Mouse (Mus musculus) regulatory T cell (primary cell): ENCODE results near the gene C2cd4d.

ENCODE experiments used
- in situ Hi-C: fragments of 300-600 bp; cut with MboI, MseI; formaldehyde crosslinking; loops from one replicate; pipeline ENCODE4 v1.15.1; 2025; ENCODE audit warnings: high pct_unique_total_duplicates

The C2cd4d gene

GRCm38 (mm10) chr3:94375861-94376260, 13.6 kb downstream of the C2cd4d start:
- in situ Hi-C loops: loop anchor here (5.0 to 25.0 kb wide), 2 partner anchors 66 to 1911 kb away; partner anchors contain the start of genes Fcgr1, Mrpl9 and Oaz3

- in situ Hi-C loops: loop anchor here (5.0 to 25.0 kb wide), 2 partner anchors 65 to 1910 kb away; partner anchors contain the start of genes Fcgr1, Mrpl9 and Oaz3
Measured at GRCm38 (mm10) chr3:94377028-94377923, 15.0 kb downstream of the C2cd4d start.

GRCm38 (mm10) chr3:94379831-94380510, 17.7 kb downstream of the C2cd4d start:
- in situ Hi-C loops: loop anchor here (5.0 to 25.0 kb wide), 2 partner anchors 62 to 1907 kb away; partner anchors contain the start of genes Fcgr1, Mrpl9 and Oaz3

DNA sequence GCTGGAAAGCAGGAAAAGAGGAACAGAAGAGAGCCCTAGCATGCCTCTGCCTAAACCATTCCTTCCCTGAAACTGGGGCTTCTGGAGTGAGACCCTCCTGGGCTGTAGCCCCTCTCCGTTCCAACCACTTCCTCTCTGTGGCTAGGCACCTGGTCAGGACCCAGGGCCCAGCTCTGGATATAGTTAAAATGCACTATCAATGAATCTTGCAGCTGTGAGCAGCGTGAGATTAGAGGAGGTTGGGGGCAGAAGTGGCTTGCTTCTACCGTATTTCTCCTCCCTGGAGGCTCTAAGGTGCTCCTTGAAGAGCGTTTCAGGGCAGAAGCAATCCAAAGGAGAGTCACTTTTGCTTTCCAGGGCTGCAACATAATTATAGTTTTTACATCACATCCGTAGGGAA, 20.1 kb downstream of the C2cd4d start:
- in situ Hi-C loops: loop anchor here (25.0 kb wide), 1 partner anchor 1905 kb away; the partner anchor contains the start of gene Fcgr1

- in situ Hi-C loops: loop anchor here (25.0 kb wide), 1 partner anchor 1904 kb away; the partner anchor contains the start of gene Fcgr1
Measured at GRCm38 (mm10) chr3:94383476-94383875, 21.2 kb downstream of the C2cd4d start.

DNA sequence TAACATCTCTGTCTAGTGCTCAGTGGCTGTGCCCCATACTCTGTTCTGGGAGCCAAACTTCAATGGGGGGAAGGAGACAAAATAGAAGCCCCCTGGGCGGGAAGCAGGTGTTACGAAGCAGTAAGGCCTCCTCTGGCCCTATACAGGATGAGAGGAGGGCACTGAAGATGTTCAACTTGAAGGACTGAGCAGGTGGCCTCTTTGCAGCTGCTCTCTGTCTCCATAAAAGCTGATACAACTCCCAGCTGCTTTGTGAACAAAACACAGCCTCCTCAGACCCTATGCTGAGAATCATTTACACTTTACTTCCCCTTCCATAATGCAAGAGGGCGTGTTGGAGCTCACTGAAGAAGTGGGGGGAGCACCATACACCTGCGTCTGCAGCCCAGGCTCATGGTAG, 24.4 kb downstream of the C2cd4d start:
- in situ Hi-C loops: loop anchor here (25.0 kb wide), 1 partner anchor 1901 kb away; the partner anchor contains the start of gene Fcgr1

DNA sequence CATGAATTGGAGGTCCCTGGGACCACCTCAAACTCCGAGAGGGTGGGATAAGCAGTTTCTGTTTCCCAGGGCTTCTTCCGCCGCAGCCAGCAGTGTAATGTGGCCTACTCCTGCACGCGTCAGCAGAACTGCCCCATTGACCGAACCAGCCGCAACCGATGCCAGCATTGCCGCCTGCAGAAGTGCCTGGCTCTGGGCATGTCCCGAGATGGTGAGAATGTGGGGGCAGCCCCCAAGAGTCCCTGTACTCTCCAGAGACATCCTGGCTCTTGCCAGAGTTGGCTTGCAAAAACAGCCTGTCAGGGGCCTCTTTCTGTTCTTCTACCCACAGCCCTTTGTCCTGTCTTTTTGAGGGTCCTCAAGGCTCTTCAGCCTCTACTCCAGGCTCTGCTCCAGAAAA, 25.2 kb downstream of the C2cd4d start:
- in situ Hi-C loops: loop anchor here (25.0 kb wide), 1 partner anchor 1900 kb away; the partner anchor contains the start of gene Fcgr1

DNA sequence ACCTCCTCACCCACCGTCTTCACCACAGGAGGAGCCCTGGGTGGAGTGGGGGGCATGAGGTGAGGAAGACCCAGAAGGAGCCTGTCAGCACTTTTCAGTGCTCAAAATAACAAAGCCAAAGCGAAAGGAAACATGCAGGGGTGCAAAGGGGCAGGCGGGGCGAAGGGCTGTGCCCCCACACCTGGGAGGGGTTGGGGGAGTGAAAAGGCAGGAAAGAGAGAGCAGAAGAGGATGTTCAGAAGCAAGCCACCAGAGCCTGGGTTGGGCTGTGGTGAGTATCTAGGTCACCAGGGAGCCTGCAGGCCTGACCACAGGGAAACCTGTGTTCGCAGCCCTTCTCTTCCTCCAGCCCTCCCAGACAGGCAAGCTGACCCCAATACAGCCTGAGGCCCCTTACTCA, 25.8 kb downstream of the C2cd4d start:
- in situ Hi-C loops: loop anchor here (25.0 kb wide), 1 partner anchor 1899 kb away; the partner anchor contains the start of gene Fcgr1

DNA sequence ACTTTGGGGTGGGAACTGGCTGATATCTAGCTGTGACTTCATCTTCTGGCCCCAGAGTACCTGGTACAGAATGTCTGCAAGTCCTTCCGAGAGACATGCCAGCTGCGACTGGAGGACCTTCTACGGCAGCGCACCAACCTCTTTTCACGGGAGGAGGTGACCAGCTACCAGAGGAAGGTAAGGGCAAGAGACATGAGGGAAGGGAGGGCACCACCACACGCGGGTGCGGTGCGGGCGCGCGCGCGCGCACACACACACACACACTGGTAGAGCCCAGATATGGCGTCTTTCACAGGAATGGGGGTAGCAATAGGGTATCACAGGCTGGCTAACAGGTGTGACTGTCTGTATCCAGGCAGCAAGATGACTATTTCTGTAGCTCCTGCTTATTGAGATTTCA, 27.2 kb downstream of the C2cd4d start:
- in situ Hi-C loops: loop anchor here (25.0 kb wide), 1 partner anchor 1898 kb away; the partner anchor contains the start of gene Fcgr1

GRCm38 (mm10) chr3:94391001-94391400, 28.8 kb downstream of the C2cd4d start:
- in situ Hi-C loops: loop anchor here (25.0 kb wide), 1 partner anchor 1896 kb away; the partner anchor contains the start of gene Fcgr1

DNA sequence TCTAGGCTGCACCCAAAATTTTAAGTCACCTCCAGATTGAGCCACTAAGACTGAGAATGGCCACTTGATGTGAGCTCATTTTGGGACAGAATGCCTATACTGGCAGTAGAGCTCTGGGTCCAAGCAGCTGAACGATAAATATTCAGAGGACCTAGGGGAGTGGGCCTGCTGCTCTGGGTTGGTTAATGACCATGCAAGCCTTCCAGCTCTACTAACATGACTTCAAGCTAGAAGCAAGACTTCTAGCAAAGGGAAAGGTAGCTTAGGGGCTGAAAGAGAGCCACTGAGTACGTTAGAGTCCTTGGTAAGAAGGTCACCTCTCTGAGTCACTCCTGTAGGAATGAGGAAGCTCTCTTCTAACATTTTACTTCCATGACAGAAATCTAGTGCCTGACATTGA, 29.9 kb downstream of the C2cd4d start:
- in situ Hi-C loops: loop anchor here (25.0 kb wide), 1 partner anchor 1895 kb away; the partner anchor contains the start of gene Fcgr1

DNA sequence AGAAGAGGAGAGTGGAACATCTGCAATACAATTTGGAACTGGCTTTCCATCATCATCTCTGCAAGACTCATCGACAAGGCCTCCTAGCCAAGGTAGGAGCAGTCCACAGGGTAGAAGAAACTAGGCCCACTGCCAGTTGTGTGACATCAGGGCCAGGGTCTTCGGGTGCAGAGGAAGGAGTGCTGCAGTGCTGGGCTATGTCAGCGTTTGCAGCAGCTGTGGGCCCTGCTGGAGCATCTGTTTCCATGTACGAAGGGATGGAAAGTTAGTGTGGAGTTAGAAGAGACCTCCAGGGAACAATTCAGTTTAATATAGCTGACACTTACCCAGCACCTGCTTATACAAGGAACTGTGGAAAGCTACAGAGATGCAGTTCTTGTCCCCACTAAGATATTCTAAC, 30.8 kb downstream of the C2cd4d start:
- in situ Hi-C loops: loop anchor here (25.0 kb wide), 1 partner anchor 1894 kb away; the partner anchor contains the start of gene Fcgr1

DNA sequence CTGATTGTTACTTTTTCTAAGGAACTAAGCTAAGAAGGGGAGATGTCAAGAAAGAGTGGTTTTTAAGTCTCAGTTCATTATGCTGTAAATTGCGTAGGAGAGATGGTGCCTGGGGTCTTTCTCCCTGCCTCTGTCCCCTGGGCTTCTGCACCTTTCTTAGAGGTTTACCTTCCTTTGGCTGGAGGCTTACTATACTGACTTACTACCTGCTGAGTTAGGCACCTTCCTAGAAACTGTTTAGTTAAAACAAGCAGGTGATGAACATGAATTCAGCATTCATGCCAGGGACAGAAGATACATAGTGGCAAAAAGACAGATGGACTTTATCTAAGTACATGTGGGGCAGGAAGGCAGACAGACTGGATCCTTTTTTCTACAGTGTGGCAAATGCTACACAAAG, 34.1 kb downstream of the C2cd4d start:
- in situ Hi-C loops: loop anchor here (25.0 kb wide), 1 partner anchor 1891 kb away; the partner anchor contains the start of gene Fcgr1

- in situ Hi-C loops: loop anchor here (25.0 kb wide), 1 partner anchor 1890 kb away; the partner anchor contains the start of gene Fcgr1
Measured at GRCm38 (mm10) chr3:94396851-94397250, 34.6 kb downstream of the C2cd4d start.

- in situ Hi-C loops: loop anchor here (25.0 kb wide), 1 partner anchor 1889 kb away; the partner anchor contains the start of gene Fcgr1
Measured at GRCm38 (mm10) chr3:94398217-94398616, 36.0 kb downstream of the C2cd4d start, which contains the start of gene Lingo4. Gene Lingo4, plus strand, starts transcription at chr3:94398517.

DNA sequence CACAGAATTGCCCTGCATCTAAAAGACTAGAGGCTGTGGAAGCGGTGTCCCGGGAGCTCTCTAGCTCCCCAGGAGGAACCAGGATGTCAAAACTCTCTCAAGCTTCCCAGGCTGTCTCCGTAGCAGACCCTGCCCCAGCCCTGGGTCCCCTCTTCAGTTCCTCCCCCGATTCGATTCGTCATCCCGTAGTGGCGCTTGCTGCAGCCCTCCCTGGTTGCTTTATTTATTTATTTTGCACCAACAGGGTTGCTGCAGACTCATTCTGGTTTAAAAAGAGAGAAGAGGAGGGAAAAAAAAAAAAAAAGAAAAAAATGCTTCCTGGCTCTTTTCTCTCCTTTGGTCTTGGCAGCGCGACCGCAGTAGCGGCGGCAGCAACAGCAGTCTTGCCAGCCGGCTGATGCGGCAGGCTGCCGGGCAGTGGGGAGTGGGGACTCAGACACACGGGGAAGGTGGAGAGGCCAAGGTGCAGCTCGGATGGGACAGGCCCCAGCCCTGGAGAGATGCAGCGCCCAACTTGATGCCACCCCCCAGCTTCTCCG, 36.8 kb downstream of the C2cd4d start:
- in situ Hi-C loops: loop anchor here (25.0 kb wide), 1 partner anchor 1888 kb away; the partner anchor contains the start of gene Fcgr1

DNA sequence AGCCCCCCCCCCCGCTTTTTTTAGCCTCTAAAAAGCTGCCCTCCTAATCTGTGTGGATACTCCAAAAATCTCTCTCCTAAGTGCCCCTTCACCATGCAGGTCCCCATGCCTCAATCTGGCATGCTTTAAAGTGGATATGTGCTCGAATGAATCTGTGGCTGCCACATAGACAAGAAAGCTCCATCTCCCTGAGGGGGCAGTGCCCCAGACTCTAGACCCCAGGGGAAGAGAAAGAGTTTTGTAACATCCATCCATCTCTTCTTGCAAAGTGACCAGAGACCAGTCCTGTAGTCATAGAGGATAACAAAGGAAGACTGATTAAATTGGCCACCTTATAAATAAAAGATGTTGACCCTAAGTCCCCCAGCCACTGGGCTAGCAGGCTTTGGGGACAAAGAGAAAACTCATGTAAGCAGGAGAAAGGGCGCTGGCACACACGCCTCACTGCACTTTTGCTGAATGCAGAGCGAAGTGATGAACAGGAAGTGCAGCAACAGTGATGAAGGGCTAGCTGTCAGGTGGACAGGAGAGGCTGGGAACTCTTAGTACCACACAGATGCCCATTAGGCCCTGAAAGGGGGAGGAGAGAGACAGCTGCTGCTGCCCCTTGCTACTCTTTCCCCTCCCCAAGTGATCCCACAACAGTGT, 37.5 kb downstream of the C2cd4d start:
- in situ Hi-C loops: loop anchor here (25.0 kb wide), 1 partner anchor 1888 kb away; the partner anchor contains the start of gene Fcgr1

DNA sequence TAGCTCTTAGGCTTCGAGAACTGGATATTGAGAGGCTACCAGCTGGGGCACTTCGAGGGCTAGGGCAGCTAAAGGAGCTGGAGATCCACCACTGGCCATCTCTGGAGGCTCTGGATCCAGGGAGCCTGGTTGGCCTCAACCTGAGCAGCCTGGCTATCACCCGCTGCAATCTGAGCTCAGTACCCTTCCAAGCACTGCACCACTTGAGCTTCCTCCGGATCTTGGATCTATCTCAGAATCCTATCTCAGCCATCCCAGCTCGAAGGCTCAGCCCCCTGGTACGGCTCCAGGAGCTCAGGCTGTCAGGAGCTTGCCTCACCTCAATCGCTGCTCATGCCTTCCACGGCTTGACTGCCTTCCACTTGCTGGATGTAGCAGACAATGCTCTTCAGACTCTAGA, 40.2 kb downstream of the C2cd4d start:
- in situ Hi-C loops: no loop called here

- in situ Hi-C loops: no loop called here
Measured at GRCm38 (mm10) chr3:94404366-94405054, 42.3 kb downstream of the C2cd4d start.

DNA sequence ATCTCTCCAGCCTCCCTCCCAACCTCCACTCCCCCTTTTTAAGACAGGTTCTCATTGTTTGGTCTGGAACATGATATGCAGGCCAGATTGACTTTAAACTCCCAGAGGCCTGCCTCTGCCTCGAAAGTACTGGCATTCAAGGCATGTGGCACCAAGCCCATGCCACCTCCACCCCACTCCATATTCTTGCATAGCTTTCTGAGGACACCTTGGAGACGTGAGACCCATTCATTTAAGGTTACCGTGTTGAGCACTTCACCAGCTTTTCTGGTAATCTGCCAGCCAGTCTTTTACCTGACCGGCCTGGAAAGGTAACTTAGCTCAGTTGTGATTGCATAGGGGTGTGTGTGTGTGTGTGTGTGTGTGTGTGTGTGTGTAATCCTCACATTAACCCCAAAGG, 43.3 kb downstream of the C2cd4d start:
- in situ Hi-C loops: no loop called here
